Mouse (Mus musculus): ENCODE measurements around the gene Tctex1d4. TPM values are rescaled to one million over a fixed set of nuclear protein-coding genes. Genes with fewer than 3 reads are reported as not detected.

The Tctex1d4 gene
- polyA plus RNA-seq, 1 experiment from 2014 or later, result 0.58 TPM

GRCm38 (mm10) chr4:117152714-117153113 lies 26.1 kb downstream of the Tctex1d4 start:
- 47% methylated on average over 5 of the region's 5 CpGs for WGBS
- H3K4me3 ChIP-seq (ENCODE audit: low read depth, low read length), result no peak overlapping the region
- ATAC-seq (ENCODE audit: low FRiP score, low TSS enrichment) (no peak), DNase-seq (ENCODE audit: low spot score) (peak; percentile 61)
- H3K36me3 ChIP-seq (ENCODE audit: control insufficient read depth, insufficient read depth, low read length), result peaks cover 23% of the 10 kb centered on the region
- no peaks in the 10 kb centered on the region for H3K9me3 ChIP-seq (ENCODE audit: control insufficient read depth, low read length)
- H3K27me3 ChIP-seq (ENCODE audit: control insufficient read depth, insufficient read depth, low read length), result no peaks in the 10 kb centered on the region
- H3K4me2 ChIP-seq (replicated peaks; ENCODE audit: low read depth), result no peak overlapping the region
- H3K9ac ChIP-seq (ENCODE audit: low read length), result no peak overlapping the region
- TF ChIP-seq EP300 (optimal IDR thresholded peaks at IDR 0.05), result no peak
- no peak for TF ChIP-seq CTCF (IDR thresholded peaks at IDR 0.05; ENCODE audit: low read depth)
- H3K4me1 ChIP-seq (replicated peaks; ENCODE audit: control insufficient read depth, insufficient read depth), result peaks cover 2% of the 10 kb centered on the region; the same call in 1 of the 2 replicates
- no peak overlapping the region for H3K27ac ChIP-seq (replicated peaks)

- DNase-seq (ENCODE audit: low spot score), result no peak
- no peak for TF ChIP-seq CTCF (IDR thresholded peaks at IDR 0.05; ENCODE audit: low read depth)
- no peak for TF ChIP-seq EP300 (optimal IDR thresholded peaks at IDR 0.05)
- Histone ChIP-seq H3K36me3 (ENCODE audit: control insufficient read depth, insufficient read depth, low read length) (peaks cover 22% of the 10 kb centered on the region), H3K4me1 (replicated peaks; ENCODE audit: control insufficient read depth, insufficient read depth) (peaks cover 2% of the 10 kb centered on the region; the same call in 1 of the 2 replicates), H3K27ac (replicated peaks) (peak overlapping the region; percentile 88), H3K9ac (ENCODE audit: low read length) (peak overlapping the region; percentile 98), H3K4me3 (ENCODE audit: low read depth, low read length) (peak overlapping the region; percentile 95), H3K9me3 (ENCODE audit: control insufficient read depth, low read length) (no peaks in the 10 kb centered on the region), H3K4me2 (replicated peaks; ENCODE audit: low read depth) (peak overlapping the region; percentile 80), H3K27me3 (ENCODE audit: control insufficient read depth, insufficient read depth, low read length) (no peaks in the 10 kb centered on the region)
- peak; percentile 12; the same call in 1 of the 2 replicates for ATAC-seq (ENCODE audit: low FRiP score, low TSS enrichment)
- WGBS, result 2% methylated on average over 44 of the region's 44 CpGs
Observed at GRCm38 (mm10) chr4:117155020-117155791, 28.6 kb downstream of the Tctex1d4 start.

GRCm38 (mm10) chr4:117155792-117156355 lies 29.3 kb downstream of the Tctex1d4 start, which contains the start of gene Rps8:
Gene Rps8, minus strand, starts transcription at chr4:117156243.
- ATAC-seq (ENCODE audit: low FRiP score, low TSS enrichment) (peak; percentile 88), DNase-seq (ENCODE audit: low spot score) (peak; percentile 88)
- H3K9me3 ChIP-seq (ENCODE audit: control insufficient read depth, low read length), result no peaks in the 10 kb centered on the region
- peak within 1 kb of the TSS; percentile 98 for H3K9ac ChIP-seq (ENCODE audit: low read length)
- no peaks in the 10 kb centered on the region for H3K27me3 ChIP-seq (ENCODE audit: control insufficient read depth, insufficient read depth, low read length)
- peak within 1 kb of the TSS; percentile 88 for H3K27ac ChIP-seq (replicated peaks)
- H3K36me3 ChIP-seq (ENCODE audit: control insufficient read depth, insufficient read depth, low read length), result peaks cover 18% of the 10 kb centered on the region
- WGBS, result under 1% methylated on average over 50 of the region's 52 CpGs
- peak within 1 kb of the TSS; percentile 95 for H3K4me3 ChIP-seq (ENCODE audit: low read depth, low read length)
- H3K4me2 ChIP-seq (replicated peaks; ENCODE audit: low read depth), result peak within 1 kb of the TSS; percentile 80
- H3K4me1 ChIP-seq (replicated peaks; ENCODE audit: control insufficient read depth, insufficient read depth), result peaks cover 2% of the 10 kb centered on the region; the same call in 1 of the 2 replicates
- TF ChIP-seq CTCF (IDR thresholded peaks at IDR 0.05; ENCODE audit: low read depth) (no peak), EP300 (optimal IDR thresholded peaks at IDR 0.05) (no peak)

- WGBS, result 28% methylated on average over 6 of the region's 6 CpGs
Observed at GRCm38 (mm10) chr4:117156372-117156771, 29.8 kb downstream of the Tctex1d4 start.

GRCm38 (mm10) chr4:117159666-117160065 lies 33.1 kb downstream of the Tctex1d4 start:
- 69% methylated on average over 10 of the region's 10 CpGs for WGBS
- Histone ChIP-seq H3K27me3 (ENCODE audit: control insufficient read depth, insufficient read depth, low read length) (no peaks in the 10 kb centered on the region), H3K9me3 (ENCODE audit: control insufficient read depth, low read length) (no peaks in the 10 kb centered on the region), H3K4me1 (replicated peaks; ENCODE audit: control insufficient read depth, insufficient read depth) (no peaks in the 10 kb centered on the region), H3K36me3 (ENCODE audit: control insufficient read depth, insufficient read depth, low read length) (no peaks in the 10 kb centered on the region; the same call in 1 of the 2 replicates), H3K9ac (ENCODE audit: low read length) (no peak overlapping the region), H3K4me3 (ENCODE audit: low read depth, low read length) (no peak overlapping the region), H3K4me2 (replicated peaks; ENCODE audit: low read depth) (no peak overlapping the region), H3K27ac (replicated peaks) (no peak overlapping the region)
- TF ChIP-seq CTCF (IDR thresholded peaks at IDR 0.05; ENCODE audit: low read depth) (no peak), EP300 (optimal IDR thresholded peaks at IDR 0.05) (no peak)
- ATAC-seq (ENCODE audit: low FRiP score, low TSS enrichment) (no peak), DNase-seq (ENCODE audit: low spot score) (no peak)

More at GRCm38 (mm10) chr4:117156372-117156771, 29.8 kb downstream of the Tctex1d4 start:
- Histone ChIP-seq H3K9me3 (ENCODE audit: control insufficient read depth, low read length) (no peaks in the 10 kb centered on the region), H3K27me3 (ENCODE audit: control insufficient read depth, insufficient read depth, low read length) (no peaks in the 10 kb centered on the region), H3K4me1 (replicated peaks; ENCODE audit: control insufficient read depth, insufficient read depth) (peaks cover 2% of the 10 kb centered on the region; the same call in 1 of the 2 replicates), H3K4me2 (replicated peaks; ENCODE audit: low read depth) (peak overlapping the region; percentile 80), H3K9ac (ENCODE audit: low read length) (peak overlapping the region; percentile 98; the same call in 1 of the 2 replicates), H3K27ac (replicated peaks) (no peak overlapping the region; the same call in 1 of the 2 replicates), H3K36me3 (ENCODE audit: control insufficient read depth, insufficient read depth, low read length) (peaks cover 15% of the 10 kb centered on the region), H3K4me3 (ENCODE audit: low read depth, low read length) (peak overlapping the region; percentile 95)
- ATAC-seq (ENCODE audit: low FRiP score, low TSS enrichment), result no peak
- DNase-seq (ENCODE audit: low spot score), result no peak
- TF ChIP-seq CTCF (IDR thresholded peaks at IDR 0.05; ENCODE audit: low read depth), result no peak
- no peak for TF ChIP-seq EP300 (optimal IDR thresholded peaks at IDR 0.05)

Data from stomach, postnatal 0 days (tissue).